Mouse (Mus musculus) bone marrow, adult 2 months (tissue): ENCODE results near the gene Clic6.

Experiments used
- CTCF ChIP-seq: fragments of 200-500 bp; IDR thresholded peaks from 2 replicates; pipeline ENCODE4 v1.5.1; 2011; ENCODE audit warnings: low read length, control low read depth; ENCODE audit not compliant: control insufficient read depth, insufficient read depth
- POLR2A ChIP-seq: fragments of 200-500 bp; IDR thresholded peaks from 2 replicates; pipeline ENCODE4 v1.6.1; 2011; ENCODE audit warnings: low read depth, mild to moderate bottlenecking, control low read depth, low read length, borderline replicate concordance; ENCODE audit not compliant: control insufficient read depth

GRCm38 (mm10) chr16:92571246-92571645, 85.7 kb downstream of the Clic6 start:
- TF ChIP-seq CTCF: no peak
- no peak for TF ChIP-seq POLR2A
